Mouse (Mus musculus) lung, postnatal 36 days (tissue): ENCODE results near the gene Vmn2r102.

ENCODE experiments used
- DNase-seq: peaks from one replicate; pipeline ENCODE4 v3.0.0; 2022; ENCODE audit warnings: mixed read lengths

Vmn2r102 gene

GRCm38 (mm10) chr17:19660028-19660427, at the start of gene Vmn2r102:
Gene Vmn2r102 (plus strand): TSS chr17:19660328.
- no peak for DNase-seq

- DNase-seq: no peak
Observed at GRCm38 (mm10) chr17:19629328-19629727, 30.8 kb upstream of the Vmn2r102 start.

GRCm38 (mm10) chr17:19658447-19658846, 1.7 kb upstream of the Vmn2r102 start:
- no peak for DNase-seq

GRCm38 (mm10) chr17:19692062-19692461, 31.9 kb downstream of the Vmn2r102 start:
- DNase-seq: no peak
